Mouse (Mus musculus): ENCODE measurements around the gene Sema4d.
A peak's percentile ranks its signal among the peaks of the same experiment; 100 is the strongest.
"Not testable (repeated sequence)": the region's sequence is repeated elsewhere in the genome, so short reads cannot be mapped to it uniquely, and the experiment has no call there.

The Sema4d gene

DNA sequence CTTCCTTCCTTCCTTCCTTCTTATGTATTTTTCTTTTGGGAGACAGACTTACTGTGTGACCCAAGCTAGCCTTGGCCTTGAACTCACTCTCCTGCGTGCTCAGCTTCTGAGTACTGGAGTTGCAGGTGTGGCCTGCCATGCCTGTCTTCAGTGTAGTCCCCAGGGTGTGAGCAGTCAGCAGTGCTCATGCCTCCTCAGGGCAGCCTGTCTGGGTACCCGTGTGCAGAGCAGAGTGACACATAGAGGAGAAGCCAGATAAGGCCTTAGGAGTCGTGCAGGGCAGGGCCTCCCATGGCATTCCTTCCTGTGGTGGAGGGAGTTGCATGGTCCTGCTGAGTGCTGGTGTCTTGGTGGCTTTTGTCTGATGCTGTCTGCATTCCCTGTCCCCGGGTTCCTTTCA, 114.2 kb downstream of the Sema4d start:
- no peak for DNase-seq (ENCODE audit: low spot score in 2 of 2)

DNA sequence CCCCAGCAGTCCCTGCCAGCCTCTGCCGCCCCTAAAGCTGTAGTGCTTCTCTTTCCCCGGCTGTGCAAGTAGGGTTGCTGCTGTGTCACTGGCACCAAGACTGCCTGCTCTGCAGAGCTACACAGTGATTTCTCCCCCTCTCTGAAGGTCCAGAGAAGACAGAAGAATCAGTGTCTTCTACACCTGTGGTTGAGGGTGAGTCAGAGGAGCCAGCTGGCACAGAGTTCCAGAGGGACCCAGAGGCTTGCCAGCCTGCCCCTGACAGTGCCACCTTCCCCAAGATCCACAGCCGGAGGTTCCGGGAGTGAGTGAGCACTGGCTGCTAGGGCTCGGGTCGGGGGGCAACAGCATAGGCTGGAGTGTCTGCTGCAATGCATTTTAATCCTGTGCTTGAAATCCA, 114.9 kb downstream of the Sema4d start:
- DNase-seq (ENCODE audit: low spot score in 2 of 2) = no peak

DNA sequence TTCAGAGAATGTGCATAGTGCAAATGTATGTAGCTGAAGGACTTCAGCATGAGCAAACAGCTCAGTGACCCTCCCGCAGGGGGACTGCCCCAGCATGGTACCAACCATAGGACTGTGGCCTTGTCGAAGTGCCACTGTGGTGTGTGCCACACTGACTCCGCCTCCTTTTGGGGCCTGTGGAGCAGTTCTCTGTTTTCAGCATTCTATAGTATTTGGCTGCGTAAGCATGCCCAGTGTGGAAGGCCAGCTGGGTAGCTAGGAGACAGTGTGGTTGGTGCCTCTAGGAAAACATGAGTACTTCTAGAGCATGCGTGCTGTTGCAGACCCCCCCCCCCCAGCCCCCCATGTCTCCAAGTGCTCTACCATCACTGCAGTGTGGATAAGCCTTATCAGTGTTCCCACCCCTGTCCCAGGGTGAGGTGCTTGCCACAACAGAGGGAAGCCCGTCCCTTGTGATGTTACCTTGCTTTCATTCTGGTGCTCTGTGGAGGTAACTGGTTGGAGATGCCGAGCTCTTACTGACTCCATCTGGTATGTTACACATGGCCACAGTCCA, 115.8 kb downstream of the Sema4d start:
- no peak for DNase-seq (ENCODE audit: low spot score in 2 of 2)

DNA sequence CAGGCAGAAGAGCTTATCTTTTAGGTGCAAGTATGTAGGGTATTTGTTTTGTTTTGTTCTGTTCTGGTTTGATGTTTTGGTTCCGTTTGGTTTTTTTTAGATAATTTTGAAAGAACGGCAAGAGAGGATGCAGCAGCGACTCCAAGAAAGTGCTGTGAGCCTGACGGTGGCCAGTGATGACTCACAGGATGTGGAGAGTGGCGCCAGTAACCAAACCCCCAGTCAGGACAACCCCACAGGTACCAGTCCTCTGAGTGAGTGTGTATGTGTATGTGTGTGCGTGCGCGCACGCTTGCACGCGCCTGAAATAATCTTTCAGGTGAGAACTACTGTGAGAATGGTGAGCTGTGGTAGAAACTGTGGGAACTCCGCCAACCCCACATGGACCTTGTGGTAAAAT, 116.5 kb downstream of the Sema4d start:
- no peak for DNase-seq (ENCODE audit: low spot score in 2 of 2)

DNA sequence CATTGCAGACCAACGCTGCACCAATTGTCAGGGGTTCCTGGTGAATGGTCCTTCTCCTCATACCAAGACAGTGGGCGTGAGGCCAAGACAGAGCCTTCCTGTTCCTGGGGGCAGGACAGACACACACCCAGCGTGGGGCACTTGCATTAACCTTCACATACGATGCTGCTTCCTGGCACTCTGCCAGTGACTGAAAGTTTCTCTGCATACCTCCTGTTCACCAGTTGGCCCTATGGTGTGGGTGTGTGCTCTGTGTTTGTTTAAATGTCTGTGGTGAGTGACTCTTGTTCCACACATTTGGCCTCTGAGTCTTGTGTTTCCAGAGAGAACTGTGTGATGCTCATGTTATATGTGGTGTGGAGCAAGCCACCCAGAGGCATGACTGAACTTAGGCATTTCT, 116.9 kb downstream of the Sema4d start:
- DNase-seq (ENCODE audit: low spot score in 2 of 2) = no peak

DNA sequence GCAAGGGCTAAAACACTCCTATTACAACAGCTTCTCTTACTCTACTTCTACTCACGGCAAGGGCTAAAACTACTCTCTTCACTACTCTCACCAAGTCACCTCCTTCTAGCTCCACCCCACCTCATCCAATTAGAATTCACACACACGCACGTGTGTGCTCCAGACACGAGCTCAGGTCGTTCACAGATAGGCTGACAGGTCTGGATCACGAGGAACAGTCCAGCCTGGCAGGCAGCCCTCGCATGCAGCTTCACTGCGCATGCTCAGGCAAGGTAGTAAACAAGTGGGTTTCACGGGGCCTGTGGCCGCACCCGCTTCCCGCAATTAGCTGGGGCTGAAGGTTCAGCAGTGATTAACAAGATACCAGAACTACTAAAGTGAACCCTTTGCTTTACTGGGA, 125.4 kb downstream of the Sema4d start:
- DNase-seq (ENCODE audit: low spot score in 2 of 2) = not testable (repeated sequence)

DNA sequence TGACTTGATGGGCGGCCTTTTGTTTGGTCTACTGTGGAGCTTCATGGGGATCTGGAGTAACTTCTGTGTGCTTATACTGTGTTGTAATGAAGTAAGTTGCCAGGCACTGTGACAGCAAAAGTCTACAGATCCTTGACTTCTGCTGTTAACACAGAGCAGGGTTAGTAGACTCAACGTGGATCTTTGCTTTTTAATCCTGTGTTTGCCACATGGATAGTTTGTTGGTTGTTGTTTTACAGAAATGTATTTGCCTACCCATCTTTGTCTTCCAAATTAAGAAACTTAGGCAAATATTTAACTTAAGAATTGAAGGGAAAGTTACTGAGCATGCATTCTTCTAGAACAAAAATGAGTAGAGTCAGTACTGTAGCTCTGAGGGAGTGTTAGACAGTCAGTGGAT, 130.0 kb downstream of the Sema4d start:
- DNase-seq (ENCODE audit: low spot score in 2 of 2) = no peak

DNA sequence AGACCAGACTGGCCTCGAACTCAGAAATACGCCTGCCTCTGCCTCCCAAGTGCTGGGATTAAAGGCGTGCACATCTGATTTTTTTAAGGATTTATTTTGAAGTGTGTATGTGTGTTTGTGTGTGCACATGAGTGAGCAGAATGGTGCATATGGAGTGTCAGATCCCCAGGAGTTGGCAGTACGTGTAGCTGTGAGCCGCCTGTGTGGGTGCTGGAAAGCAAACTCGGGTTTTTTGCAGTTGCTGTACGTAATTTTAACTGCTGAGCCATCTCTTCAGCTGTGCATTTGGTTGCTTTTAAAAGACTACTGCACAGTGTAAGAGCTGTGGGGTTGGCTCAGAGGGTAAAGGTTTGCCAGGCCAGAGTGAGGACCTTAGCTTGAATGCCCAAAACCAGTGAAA, 134.0 kb downstream of the Sema4d start:
- no peak for DNase-seq (ENCODE audit: low spot score in 2 of 2)

DNA sequence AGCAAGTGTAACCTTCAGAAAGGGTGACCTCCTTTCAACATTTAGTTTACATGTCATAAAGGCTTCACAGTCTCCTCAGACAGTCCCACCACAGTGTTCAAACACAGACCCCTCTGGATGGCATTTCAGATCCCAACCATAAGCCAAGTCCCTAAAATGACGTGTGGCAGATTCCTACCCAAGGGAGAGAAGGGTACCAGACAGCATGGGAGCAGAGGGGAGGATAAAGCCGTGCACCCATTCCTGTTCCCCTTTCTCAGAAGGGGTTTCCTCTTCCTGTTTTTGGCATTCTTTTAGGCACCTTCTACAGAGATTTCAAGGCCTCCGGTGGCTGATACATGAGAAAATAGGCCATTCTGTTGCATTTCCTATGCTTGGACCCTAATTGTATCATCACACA, 135.5 kb downstream of the Sema4d start:
- DNase-seq (ENCODE audit: low spot score in 2 of 2) = no peak

DNA sequence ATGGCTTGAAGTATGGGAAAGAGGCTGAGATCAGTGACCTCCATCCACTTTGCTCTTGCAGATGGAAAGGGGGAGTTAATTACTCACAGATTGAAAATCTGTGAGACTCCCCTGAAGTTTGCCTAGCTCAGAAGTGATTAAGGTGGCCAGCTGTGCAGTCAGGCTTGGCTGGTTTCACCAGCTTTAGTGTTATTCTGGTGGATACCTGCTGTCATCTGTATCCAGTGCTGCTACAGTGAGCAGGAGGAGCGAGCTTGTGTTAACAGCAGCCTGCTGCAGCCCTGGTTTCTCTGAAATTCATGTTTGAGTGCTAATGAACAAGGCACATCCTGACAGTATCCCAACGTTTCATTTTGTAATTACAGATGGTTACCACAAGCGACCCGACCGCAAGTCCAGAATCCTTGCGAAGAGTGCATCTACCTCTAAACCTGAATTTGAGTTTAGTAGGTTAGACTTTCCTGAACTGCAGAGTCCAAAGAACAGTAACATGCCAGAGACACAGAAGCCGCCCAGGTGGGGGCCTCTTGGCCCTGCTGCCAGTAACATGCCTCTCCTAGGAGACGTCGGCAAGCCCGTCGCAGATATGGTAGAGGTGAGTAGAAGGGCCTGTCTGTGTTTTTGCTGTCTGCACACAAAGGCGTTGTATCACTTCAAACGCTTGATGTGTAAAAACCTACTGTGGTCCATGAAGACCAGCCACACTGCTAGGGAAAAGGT, 136.9 kb downstream of the Sema4d start:
- DNase-seq (ENCODE audit: low spot score in 2 of 2) = no peak

DNA sequence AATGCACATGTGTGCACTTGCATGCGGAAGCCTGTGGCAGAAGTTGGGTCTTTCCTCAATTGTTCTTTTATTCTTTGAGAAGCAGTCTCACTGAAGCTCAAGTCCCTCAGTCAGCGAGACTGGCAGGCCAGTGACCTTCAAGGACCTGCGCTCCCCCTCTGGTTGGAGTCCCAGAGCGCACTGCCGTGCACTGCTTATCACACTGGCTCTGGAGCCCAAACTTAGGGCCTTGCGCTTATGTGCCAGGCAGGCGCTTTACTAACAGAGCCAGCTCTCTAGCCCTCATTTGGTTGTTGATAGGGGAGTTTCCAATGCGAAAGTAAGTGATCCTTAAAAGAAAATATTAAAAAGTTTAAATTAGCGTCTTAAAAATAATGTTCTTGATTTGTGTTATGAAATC, 139.6 kb downstream of the Sema4d start:
- DNase-seq (ENCODE audit: low spot score in 2 of 2) = no peak

DNA sequence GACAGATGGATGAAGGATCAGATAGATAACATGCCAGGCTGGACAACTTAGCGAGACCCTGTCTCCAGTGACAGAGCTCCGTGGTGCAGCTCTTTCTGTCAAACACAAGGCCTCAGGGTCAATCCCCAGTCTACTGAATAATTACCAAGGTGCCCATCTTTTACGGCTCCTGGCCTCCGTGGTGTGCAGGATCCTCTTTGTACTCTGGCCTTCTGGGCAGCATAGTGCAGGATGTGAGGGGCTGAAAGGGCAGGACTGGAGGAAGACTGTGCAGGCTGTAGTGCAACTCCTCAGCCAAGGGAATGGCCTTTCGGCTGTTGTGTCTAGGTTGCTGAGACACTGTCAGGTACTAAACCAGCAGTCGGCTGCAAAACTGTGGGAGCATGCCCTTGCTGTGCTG, 140.4 kb downstream of the Sema4d start:
- DNase-seq (ENCODE audit: low spot score in 2 of 2) = no peak

DNA sequence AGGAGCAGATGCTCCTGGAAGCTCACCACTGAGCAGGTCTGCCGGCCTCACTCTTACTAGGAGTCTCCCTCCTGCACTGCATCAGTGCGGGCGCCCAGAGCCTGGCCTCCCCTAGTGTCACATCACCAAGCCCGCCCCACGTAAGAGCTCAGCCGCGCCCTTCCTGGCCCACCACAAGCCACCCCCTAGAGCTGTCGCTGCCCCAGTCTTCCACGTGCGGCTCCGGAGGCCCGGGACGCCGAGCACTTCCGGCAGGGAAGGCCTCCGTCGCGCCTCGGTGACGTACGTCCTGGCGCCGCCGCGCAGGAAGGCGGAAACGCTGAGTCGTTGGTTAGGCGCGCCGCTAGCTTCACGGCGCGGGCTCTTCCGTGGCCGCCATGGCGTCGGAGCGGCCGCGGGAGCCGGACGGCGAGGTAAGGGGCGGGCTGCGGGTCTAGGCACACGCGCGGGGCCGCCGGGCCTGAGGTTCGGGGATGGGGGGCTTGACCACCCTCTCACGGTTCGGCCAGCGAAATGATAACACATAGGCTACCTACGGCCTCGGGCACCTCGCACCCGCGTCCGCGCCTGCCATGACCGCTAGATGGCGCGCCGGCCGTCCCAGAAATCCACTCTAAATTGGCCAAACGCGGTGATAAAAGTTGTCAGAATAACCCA, 142.0 kb downstream of the Sema4d start, which contains the start of gene Secisbp2:
TSS of gene Secisbp2 (plus strand) at position 290 of the 657 bp plus-strand sequence.
- DNase-seq (ENCODE audit: low spot score in 2 of 2) = peak; percentile 88 to 94

DNA sequence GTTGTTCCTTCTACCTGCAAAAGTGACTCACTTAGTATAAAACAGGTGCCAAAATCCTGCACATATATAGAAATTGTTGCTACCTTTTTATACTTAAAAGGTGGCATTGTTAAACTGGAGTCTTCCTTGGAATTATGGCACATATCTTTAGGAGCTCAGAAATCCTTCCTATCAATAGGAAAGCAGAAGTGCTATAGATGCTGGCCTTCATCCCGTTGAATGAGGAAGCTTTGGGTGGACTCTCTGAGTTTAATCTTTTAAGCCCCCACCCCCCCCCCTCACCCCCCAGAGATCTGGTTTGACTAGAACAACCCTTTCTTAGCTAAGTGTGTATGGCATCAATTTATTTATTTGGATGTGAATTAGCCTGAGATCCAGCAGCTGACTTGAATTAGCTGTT, 143.8 kb downstream of the Sema4d start:
- no peak for DNase-seq (ENCODE audit: low spot score in 2 of 2)

DNA sequence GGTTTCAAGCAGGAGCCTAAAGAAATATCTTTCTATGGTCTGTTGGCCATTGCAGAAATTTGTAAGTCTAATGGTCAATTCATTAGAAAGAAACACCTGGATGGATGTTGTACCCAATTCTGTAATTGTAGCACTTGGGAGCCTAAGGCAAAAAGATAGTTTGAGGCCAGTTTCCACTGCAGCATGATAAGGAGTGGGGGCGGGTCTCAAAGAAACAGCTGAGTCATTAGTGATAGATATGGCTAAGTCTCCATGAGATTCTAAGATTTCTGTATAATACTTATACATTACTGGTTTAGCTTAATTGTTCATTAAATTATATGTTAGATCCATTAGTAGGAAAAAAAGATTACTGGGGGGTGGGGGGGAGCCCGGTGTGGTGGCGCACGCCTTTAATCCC, 145.3 kb downstream of the Sema4d start:
- no peak for DNase-seq (ENCODE audit: low spot score in 2 of 2)

DNA sequence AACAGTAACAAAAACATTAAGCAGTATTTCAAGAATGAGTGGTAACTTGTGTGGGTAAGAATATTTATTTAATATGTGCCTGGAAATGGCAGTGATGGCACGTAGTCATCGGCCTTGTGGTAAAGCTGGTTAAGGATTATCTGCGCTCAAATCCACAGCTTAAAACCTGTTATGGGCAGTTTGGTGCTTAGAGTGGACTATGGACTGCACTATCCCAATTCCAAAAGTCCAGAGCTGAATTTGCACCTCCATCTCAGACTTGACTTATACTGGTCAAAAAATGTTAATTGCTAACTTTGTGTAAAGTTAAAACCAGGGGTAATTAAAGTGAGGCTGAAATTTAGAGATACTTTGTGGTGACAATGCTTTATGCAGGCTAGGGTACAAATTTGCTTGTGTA, 145.8 kb downstream of the Sema4d start:
- no peak for DNase-seq (ENCODE audit: low spot score in 2 of 2)

DNA sequence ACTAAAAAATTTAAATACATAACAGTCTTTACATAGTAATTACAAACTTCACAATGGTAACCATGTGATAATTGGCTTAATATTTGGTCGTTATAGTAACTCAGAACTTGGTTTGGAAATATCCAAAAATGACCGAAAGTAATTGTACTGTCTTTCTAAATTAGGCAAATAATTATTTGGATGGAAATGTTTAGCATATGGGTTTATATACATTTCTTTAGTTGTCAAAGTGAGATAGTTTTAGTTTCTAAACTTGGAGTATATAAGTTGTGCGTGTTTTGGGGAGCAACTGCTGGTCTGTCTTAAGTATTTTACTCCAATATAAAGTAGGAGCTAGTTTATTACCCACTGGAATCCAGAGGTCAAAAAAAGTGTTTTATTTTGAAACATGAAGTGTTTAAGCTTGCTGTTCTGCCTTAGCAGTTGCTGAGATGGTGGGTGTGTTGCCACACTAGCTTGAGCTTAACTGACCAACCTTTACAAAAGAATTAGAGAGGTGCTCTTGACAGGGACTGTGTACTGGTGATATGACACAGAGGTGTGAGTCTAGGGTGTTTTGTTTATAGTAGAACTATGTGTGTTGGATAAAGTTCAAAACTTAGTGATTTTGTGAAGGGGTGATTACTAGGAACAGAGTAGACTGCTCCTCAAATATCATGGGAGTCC, 147.1 kb downstream of the Sema4d start:
- DNase-seq (ENCODE audit: low spot score in 2 of 2) = no peak

DNA sequence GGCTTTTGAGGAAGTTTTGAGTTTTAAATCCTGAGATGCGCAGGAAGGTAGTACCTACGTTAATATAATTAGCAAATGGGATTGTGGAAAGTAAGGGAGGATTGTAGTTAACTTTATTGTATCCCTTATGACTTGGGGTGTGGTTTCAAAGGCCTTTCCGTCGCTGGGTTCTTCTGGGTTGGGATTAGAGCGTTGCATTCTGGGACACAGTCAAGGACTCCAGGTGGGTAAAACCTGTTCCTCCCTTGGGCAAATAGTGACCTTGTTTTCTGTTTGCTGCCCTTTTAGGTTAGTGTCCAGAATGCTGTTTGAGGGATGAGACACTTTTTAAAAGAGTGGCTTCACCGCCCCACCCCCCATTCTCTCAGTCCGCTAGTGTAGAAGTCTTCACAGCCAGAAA, 147.7 kb downstream of the Sema4d start:
- DNase-seq (ENCODE audit: low spot score in 2 of 2) = no peak

DNA sequence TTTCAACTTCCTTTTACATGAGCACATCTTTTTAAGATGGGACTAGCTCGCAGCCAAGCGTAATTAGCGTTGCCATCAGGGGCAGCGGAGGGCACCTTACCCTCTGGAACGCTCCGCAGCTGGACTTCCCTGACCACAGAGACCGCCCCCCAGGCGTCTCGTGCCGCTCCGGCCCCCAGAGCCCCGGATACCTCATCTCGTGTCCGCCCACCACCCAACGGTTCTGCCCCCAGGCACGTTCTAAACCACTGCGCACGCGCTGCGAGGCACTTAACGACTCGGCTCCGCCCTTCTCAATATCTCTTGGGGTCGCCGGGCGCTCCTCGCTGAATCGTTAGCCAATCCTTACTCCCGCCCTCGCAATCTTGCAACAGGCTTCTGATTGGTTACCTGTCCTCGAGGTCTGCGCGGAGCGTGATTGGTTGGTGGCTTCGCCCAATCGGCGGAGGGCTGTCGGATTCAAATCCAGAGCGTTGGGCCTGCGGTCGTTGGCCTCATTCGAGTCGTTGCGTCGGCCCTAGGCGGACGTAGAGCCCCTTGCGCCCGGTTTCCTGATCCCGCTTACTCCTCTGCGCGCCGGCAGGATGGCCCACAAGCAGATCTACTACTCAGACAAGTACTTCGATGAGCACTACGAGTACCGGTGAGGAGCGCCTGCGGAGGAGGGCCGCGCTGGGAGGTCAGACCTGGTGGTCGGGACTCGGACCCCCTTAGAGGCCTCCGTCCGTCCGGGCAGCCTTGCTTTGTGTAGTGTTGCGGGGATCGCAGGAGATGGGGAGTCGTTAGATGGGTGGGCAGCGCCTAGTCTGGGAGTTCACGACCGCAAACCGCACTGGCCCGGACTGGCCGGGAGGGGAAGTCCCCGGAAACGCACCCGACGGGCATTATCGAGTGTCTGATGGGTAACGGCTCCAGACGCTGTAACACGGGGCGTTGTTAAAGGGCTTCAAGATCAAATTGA, 148.4 kb downstream of the Sema4d start, which contains the start of gene Cks2:
TSS of gene Cks2 (plus strand) at position 404 of the 961 bp plus-strand sequence.
- peak; percentile 96 to 97 for DNase-seq (ENCODE audit: low spot score in 2 of 2)

DNA sequence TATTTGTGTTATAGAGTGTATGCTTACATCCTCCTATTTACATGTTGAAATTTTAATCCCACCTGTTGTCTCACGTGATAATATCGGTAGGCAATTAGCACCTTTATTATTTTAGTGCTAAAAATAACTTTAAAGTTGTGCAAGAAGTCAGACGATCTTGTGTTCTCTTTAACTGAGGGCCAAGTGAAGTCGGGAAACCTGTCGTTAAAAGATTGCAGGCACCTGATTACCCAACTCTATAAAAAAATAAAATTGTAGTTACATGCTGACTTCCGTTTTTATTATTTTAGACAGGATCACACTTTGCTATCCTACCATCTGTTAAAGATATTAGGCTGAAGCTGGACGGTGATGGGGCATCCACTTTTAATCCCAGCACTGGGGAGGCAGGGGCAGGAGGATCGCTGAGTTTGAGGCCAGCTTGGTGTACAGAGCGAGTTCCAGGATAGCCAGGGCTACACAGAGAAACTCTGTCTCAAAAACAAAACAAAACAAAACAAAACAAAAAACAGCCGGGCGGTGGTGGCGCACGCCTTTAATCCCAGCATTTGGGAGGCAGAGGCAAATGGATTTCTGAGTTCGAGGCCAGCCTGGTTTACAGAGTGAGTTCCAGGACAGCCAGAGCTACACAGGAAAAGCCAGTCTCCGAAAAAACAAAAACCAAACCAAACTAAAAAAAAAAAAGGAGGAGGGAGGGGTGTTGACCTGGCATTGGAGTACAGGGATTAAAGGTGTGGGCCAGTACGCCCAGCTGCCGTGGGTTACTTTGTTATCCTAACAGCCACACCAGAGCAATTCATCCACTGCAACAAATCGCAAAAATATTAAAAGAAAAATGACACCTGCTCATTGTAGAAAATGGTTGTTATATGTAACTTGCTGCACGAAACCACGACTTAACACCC, 149.4 kb downstream of the Sema4d start:
- no peak for DNase-seq (ENCODE audit: low spot score in 2 of 2)
